Mouse (Mus musculus) erythroblast, embryonic 14.5 days (primary cell): ENCODE measurements around the gene Zscan2. TPM values are rescaled to one million over a fixed set of nuclear protein-coding genes. Genes with fewer than 3 reads are reported as not detected.

Experiments
- H3K27me3 ChIP-seq: 2 replicates; pipeline ENCODE4 v1.6.1; 2012; ENCODE audit warnings: inconsistent platforms; ENCODE audit not compliant: control insufficient read depth
- H3K36me3 ChIP-seq: 2 replicates; pipeline ENCODE4 v1.6.1; 2012; ENCODE audit warnings: mild to moderate bottlenecking, inconsistent platforms; ENCODE audit not compliant: control insufficient read depth
- H3K4me1 ChIP-seq: 2 replicates; pipeline ENCODE4 v1.6.1; 2012; ENCODE audit warnings: inconsistent platforms; ENCODE audit not compliant: control insufficient read depth
- H3K4me3 ChIP-seq: replicated peaks from 2 replicates; pipeline ENCODE3; 2012; ENCODE audit warnings: moderate library complexity, mild to moderate bottlenecking, inconsistent platforms
- H3K9me3 ChIP-seq: 2 replicates; pipeline ENCODE4 v1.6.1; 2012; ENCODE audit warnings: low read length, inconsistent platforms, mixed read lengths; ENCODE audit not compliant: control insufficient read depth
- GATA1 ChIP-seq: IDR thresholded peaks from 2 replicates; pipeline ENCODE4 v1.6.1; 2012; ENCODE audit warnings: low read length, inconsistent platforms, mixed read lengths
- TAL1 ChIP-seq: IDR thresholded peaks from 3 replicates; pipeline ENCODE4 v1.6.1; 2012; ENCODE audit warnings: low read length, inconsistent platforms, mixed read lengths
- polyA plus RNA-seq: library from polyadenylated mRNA; stranded (reverse); fragments of >175 nt; gene quantifications from 2 replicates; pipeline ENCODE4 v1.2.3, GENCODE M21; 2012

Gene Zscan2
- polyA plus RNA-seq, 1 experiment: 0.02 TPM

GRCm38 (mm10) chr7:80889021-80889511 is 28.3 kb downstream of the Zscan2 start:
- Histone ChIP-seq H3K9me3 (no peaks in the 10 kb centered on the region), H3K4me3 (no peak overlapping the region), H3K27me3 (no peaks in the 10 kb centered on the region), H3K36me3 (peaks cover 50% of the 10 kb centered on the region), H3K4me1 (peaks cover 4% of the 10 kb centered on the region)
- TF ChIP-seq TAL1 (no peak), GATA1 (no peak)

GRCm38 (mm10) chr7:80889841-80890241 is 29.1 kb downstream of the Zscan2 start:
- TF ChIP-seq TAL1: no peak
- TF ChIP-seq GATA1: no peak
- no peak overlapping the region for H3K4me3 ChIP-seq
- H3K36me3 ChIP-seq: peaks cover 57% of the 10 kb centered on the region

GRCm38 (mm10) chr7:80893086-80893752 is 32.5 kb downstream of the Zscan2 start:
- H3K27me3 ChIP-seq: no peaks in the 10 kb centered on the region
- TF ChIP-seq GATA1: no peak
- TF ChIP-seq TAL1: no peak
- H3K4me3 ChIP-seq: no peak overlapping the region
- H3K4me1 ChIP-seq: peaks cover 8% of the 10 kb centered on the region
- H3K9me3 ChIP-seq: no peaks in the 10 kb centered on the region
- peaks cover 85% of the 10 kb centered on the region for H3K36me3 ChIP-seq

More at GRCm38 (mm10) chr7:80889841-80890241, 29.1 kb downstream of the Zscan2 start:
- H3K27me3 ChIP-seq: no peaks in the 10 kb centered on the region
- H3K9me3 ChIP-seq: no peaks in the 10 kb centered on the region
- H3K4me1 ChIP-seq: peaks cover 4% of the 10 kb centered on the region

- H3K27me3 ChIP-seq: no peaks in the 10 kb centered on the region
- H3K9me3 ChIP-seq: no peaks in the 10 kb centered on the region
- H3K4me3 ChIP-seq: no peak overlapping the region
- TF ChIP-seq GATA1: no peak
- TF ChIP-seq TAL1: no peak
- H3K4me1 ChIP-seq: peaks cover 8% of the 10 kb centered on the region
- peaks cover 88% of the 10 kb centered on the region for H3K36me3 ChIP-seq
These were observed 33.0 kb downstream of the Zscan2 start for GRCm38 (mm10) chr7:80893753-80894129.

- Histone ChIP-seq H3K27me3 (no peaks in the 10 kb centered on the region), H3K36me3 (peaks cover 87% of the 10 kb centered on the region), H3K9me3 (no peaks in the 10 kb centered on the region), H3K4me1 (peaks cover 8% of the 10 kb centered on the region), H3K4me3 (no peak overlapping the region)
- TF ChIP-seq GATA1 (no peak), TAL1 (no peak)
These were observed 33.5 kb downstream of the Zscan2 start for GRCm38 (mm10) chr7:80894196-80894595.

- H3K4me1 ChIP-seq: peaks cover 13% of the 10 kb centered on the region
- TF ChIP-seq TAL1: no peak
- no peak for TF ChIP-seq GATA1
- peaks cover 82% of the 10 kb centered on the region for H3K36me3 ChIP-seq
- H3K4me3 ChIP-seq: no peak overlapping the region
- no peaks in the 10 kb centered on the region for H3K27me3 ChIP-seq
- H3K9me3 ChIP-seq: no peaks in the 10 kb centered on the region
These were observed 34.2 kb downstream of the Zscan2 start for GRCm38 (mm10) chr7:80894815-80895519.

- peaks cover 65% of the 10 kb centered on the region for H3K36me3 ChIP-seq
- no peaks in the 10 kb centered on the region for H3K27me3 ChIP-seq
- no peak for TF ChIP-seq TAL1
- TF ChIP-seq GATA1: no peak
- H3K4me3 ChIP-seq: no peak overlapping the region
- H3K4me1 ChIP-seq: peaks cover 27% of the 10 kb centered on the region
- H3K9me3 ChIP-seq: no peaks in the 10 kb centered on the region
These were observed 36.4 kb downstream of the Zscan2 start for GRCm38 (mm10) chr7:80897134-80897533.

- Histone ChIP-seq H3K9me3 (no peaks in the 10 kb centered on the region), H3K36me3 (peaks cover 59% of the 10 kb centered on the region), H3K4me1 (peaks cover 31% of the 10 kb centered on the region), H3K4me3 (no peak overlapping the region), H3K27me3 (no peaks in the 10 kb centered on the region)
- TF ChIP-seq TAL1 (no peak), GATA1 (no peak)
These were observed 37.0 kb downstream of the Zscan2 start for GRCm38 (mm10) chr7:80897721-80898120.

GRCm38 (mm10) chr7:80900944-80901501 is 40.3 kb downstream of the Zscan2 start, which contains the start of gene Wdr73:
Gene Wdr73, minus strand, starts transcription at chr7:80901269.
- TF ChIP-seq TAL1 (no peak), GATA1 (peak; percentile 56)
- H3K4me3 ChIP-seq: peak within 1 kb of the TSS; percentile 82
- no peaks in the 10 kb centered on the region for H3K27me3 ChIP-seq
- H3K9me3 ChIP-seq: no peaks in the 10 kb centered on the region
- peaks cover 42% of the 10 kb centered on the region for H3K36me3 ChIP-seq
- peaks cover 47% of the 10 kb centered on the region for H3K4me1 ChIP-seq
